Mouse (Mus musculus): ENCODE data around the gene Bag5. TPM values are rescaled to one million over a fixed set of nuclear protein-coding genes. Genes with fewer than 3 reads are reported as not detected.

The Bag5 gene
- 7.2 and 7.6 TPM in 2 replicates for polyA plus RNA-seq (2012; rRNA removed)

GRCm38 (mm10) chr12:111713004-111713651 is at the start of gene Bag5, which contains the start of gene Apopt1:
Bag5 (minus strand) TSS chr12:111713257.
Apopt1 (plus strand) TSS chr12:111713261.

GRCm38 (mm10) chr12:111758381-111759175 is 45.5 kb upstream of the Bag5 start, which contains the start of gene Klc1:
Klc1 (plus strand) TSS chr12:111758849.

GRCm38 (mm10) chr12:111677882-111678669 is 35.0 kb downstream of the Bag5 start, which contains the start of gene Trmt61a:
Trmt61a (plus strand) TSS chr12:111678105.

GRCm38 (mm10) chr12:111672176-111672575 is 40.9 kb downstream of the Bag5 start, which contains the start of gene Ckb:
Ckb (minus strand) TSS chr12:111672338.

Other genes with a start within 250 kb of the Bag5 start
- 0.91 and 1.5 TPM in 2 replicates for gene Gm266, start 227.4 kb downstream of the Bag5 start, polyA plus RNA-seq (2012; rRNA removed)
- gene Eif5, start 175.2 kb downstream of the Bag5 start, polyA plus RNA-seq (2012; rRNA removed), result 81.9 and 99.6 TPM in 2 replicates
- gene Mark3, start 138.7 kb downstream of the Bag5 start, polyA plus RNA-seq (2012; rRNA removed), result 24.0 and 28.9 TPM in 2 replicates
- gene Ckb, start 40.9 kb downstream of the Bag5 start, polyA plus RNA-seq (2012; rRNA removed), result 744 and 946 TPM in 2 replicates
- gene Trmt61a, start 35.2 kb downstream of the Bag5 start, polyA plus RNA-seq (2012; rRNA removed), result 29.6 and 41.0 TPM in 2 replicates
- 37.4 and 41.9 TPM in 2 replicates for gene Apopt1, start within 50 bp of the Bag5 start, polyA plus RNA-seq (2012; rRNA removed)
- 102 and 104 TPM in 2 replicates for gene Klc1, start 45.6 kb upstream of the Bag5 start, polyA plus RNA-seq (2012; rRNA removed)
- 6.7 and 7.9 TPM in 2 replicates for gene Xrcc3, start 100.6 kb upstream of the Bag5 start, polyA plus RNA-seq (2012; rRNA removed)
- gene Zfyve21, start 100.9 kb upstream of the Bag5 start, polyA plus RNA-seq (2012; rRNA removed), result 45.8 and 54.2 TPM in 2 replicates
- 23.8 and 25.4 TPM in 2 replicates for gene Ppp1r13b, start 194.9 kb upstream of the Bag5 start, polyA plus RNA-seq (2012; rRNA removed)